Mouse (Mus musculus) hindbrain, embryonic 16.5 days (tissue): Measurements from ENCODE around the gene Xrcc6. TPM values are rescaled to one million over a fixed set of nuclear protein-coding genes. Genes with fewer than 3 reads are reported as not detected.
"Not testable (repeated sequence)": the region's sequence is repeated elsewhere in the genome, so short reads cannot be mapped to it uniquely, and the experiment has no call there.

Source experiments
- ATAC-seq: fragments of 200-750 bp; cut with Nextera tagmentation; 2 replicates; pipeline ENCODE4 v1.8.0; 2017; ENCODE audit warnings: moderate TSS enrichment, moderate library complexity
- H3K27ac ChIP-seq: fragments of 300-500 bp; sonication (generic); 2 replicates; pipeline ENCODE4 v1.5.1; 2014; ENCODE audit warnings: low read depth, mild to moderate bottlenecking, control low read depth, low read length, moderate library complexity
- H3K27me3 ChIP-seq: fragments of 300-500 bp; sonication (generic); replicated peaks from 2 replicates; pipeline ENCODE4 v1.6.1; 2014; ENCODE audit warnings: low read length; ENCODE audit not compliant: control insufficient read depth, insufficient read depth
- H3K36me3 ChIP-seq: fragments of 300-500 bp; sonication (generic); 2 replicates; pipeline ENCODE4 v1.6.1; 2014; ENCODE audit warnings: mild to moderate bottlenecking, low read length, moderate library complexity, mixed read lengths; ENCODE audit not compliant: control insufficient read depth, insufficient read depth
- H3K4me1 ChIP-seq: fragments of 300-500 bp; sonication (generic); 2 replicates; pipeline ENCODE4 v1.6.1; 2014; ENCODE audit warnings: low read depth, low read length; ENCODE audit not compliant: control insufficient read depth, insufficient read depth
- H3K4me2 ChIP-seq: fragments of 300-500 bp; sonication (generic); 2 replicates; pipeline ENCODE4 v1.6.1; 2014; ENCODE audit warnings: mild to moderate bottlenecking, low read length, control low read depth, moderate library complexity
- H3K4me3 ChIP-seq: fragments of 300-500 bp; sonication (generic); 2 replicates; pipeline ENCODE4 v1.5.1; 2014; ENCODE audit warnings: mild to moderate bottlenecking, low read length, control low read depth, moderate library complexity
- H3K9ac ChIP-seq: fragments of 300-500 bp; sonication (generic); 2 replicates; pipeline ENCODE4 v1.6.1; 2014; ENCODE audit warnings: low read depth, mild to moderate bottlenecking, control low read depth, low read length, moderate library complexity
- H3K9me3 ChIP-seq: fragments of 300-500 bp; sonication (generic); 2 replicates; pipeline ENCODE4 v1.6.1; 2014; ENCODE audit warnings: mild to moderate bottlenecking, low read length, moderate library complexity; ENCODE audit not compliant: control insufficient read depth
- whole genome bisulfite sequencing: fragments of 180-500 bp; shearing (Covaris S2); extraction: QIAGEN DNeasy Blood & Tissue Kit; methylation state at CpG from one replicate; pipeline ENCODE4 v1.1.7; 2014; 5-methylcytosine and 5-hydroxymethylcytosine counted together
- polyA plus RNA-seq: library from polyadenylated mRNA; unstranded; fragments of >200 nt; fragmentation: Nextera tagmentation; extraction: Ambion mirVana; gene quantifications from 2 replicates; pipeline ENCODE4 v1.2.1, GENCODE M21; 2015

Xrcc6 gene
- polyA plus RNA-seq, 1 experiment from 2014 or later = 44.4 TPM

DNA sequence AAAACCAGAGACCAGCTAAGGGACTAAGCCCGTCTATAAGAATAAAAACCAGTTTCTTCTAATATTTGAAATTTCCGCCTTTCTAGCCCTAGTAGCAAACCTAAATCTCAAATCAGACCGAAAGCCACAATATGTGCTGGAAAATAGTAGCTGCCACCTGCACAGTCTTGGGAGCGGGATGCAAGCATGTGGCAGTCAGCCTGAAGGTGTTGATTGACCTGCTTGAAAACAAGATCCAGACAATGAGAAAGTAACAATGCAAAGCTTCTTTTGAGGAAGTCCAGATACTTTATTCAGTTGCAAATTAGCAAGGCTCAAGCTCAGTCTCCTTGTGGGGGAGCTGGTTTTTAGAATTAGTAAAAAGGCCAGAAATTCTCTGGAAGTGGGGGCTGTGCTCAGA, 17.1 kb upstream of the Xrcc6 start:
- H3K4me1 ChIP-seq, H3K27me3 ChIP-seq, ATAC-seq, H3K9me3 ChIP-seq, H3K36me3 ChIP-seq, H3K4me2 ChIP-seq, H3K27ac ChIP-seq, H3K4me3 ChIP-seq, H3K9ac ChIP-seq: not testable (repeated sequence)
- WGBS = 81% methylated on average over 4 of the region's 4 CpGs

GRCm38 (mm10) chr15:81975156-81975555, 12.5 kb upstream of the Xrcc6 start:
- H3K9me3 ChIP-seq, H3K27me3 ChIP-seq, H3K9ac ChIP-seq, H3K4me3 ChIP-seq, H3K4me2 ChIP-seq, H3K36me3 ChIP-seq, H3K27ac ChIP-seq, H3K4me1 ChIP-seq, ATAC-seq: not testable (repeated sequence)
- WGBS = 88% methylated on average over 8 of the region's 8 CpGs

GRCm38 (mm10) chr15:81980321-81980720, 7.3 kb upstream of the Xrcc6 start, which contains the start of gene 1700029P11Rik:
TSS of gene 1700029P11Rik (plus strand) at chr15:81980540.
- Histone ChIP-seq H3K4me2 (no peak within 1 kb of the TSS), H3K4me3 (no peak within 1 kb of the TSS), H3K36me3 (no peaks in the 10 kb centered on the region), H3K9ac (no peak within 1 kb of the TSS), H3K4me1 (no peaks in the 10 kb centered on the region), H3K27me3 (no peaks in the 10 kb centered on the region), H3K27ac (no peak within 1 kb of the TSS), H3K9me3 (peaks cover 2% of the 10 kb centered on the region; the same call in 1 of the 2 replicates)
- no peak for ATAC-seq
- 97% methylated on average over 23 of the region's 23 CpGs for WGBS

DNA sequence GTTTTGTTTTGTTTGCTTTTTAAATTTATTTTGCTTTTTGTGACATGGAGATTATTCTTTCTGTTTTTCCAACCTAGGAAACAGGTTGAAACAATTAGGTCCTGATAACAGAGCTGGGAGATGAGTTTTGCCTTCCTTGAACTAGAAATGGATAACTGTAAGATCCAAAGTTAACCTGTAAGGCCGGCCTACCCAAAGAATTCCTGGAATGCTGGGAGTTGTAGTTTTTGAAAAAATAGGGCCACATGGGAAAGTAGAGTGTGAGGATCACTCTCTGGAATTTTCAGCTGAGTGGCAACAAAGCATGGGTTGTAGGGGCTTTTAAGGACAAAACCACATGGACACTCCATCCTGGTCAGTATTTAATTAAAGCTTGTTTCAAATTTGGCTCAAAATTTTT, 5.5 kb upstream of the Xrcc6 start:
- no peak for ATAC-seq
- Histone ChIP-seq H3K4me2 (no peak overlapping the region), H3K9ac (no peak overlapping the region), H3K9me3 (peaks cover 2% of the 10 kb centered on the region; the same call in 1 of the 2 replicates), H3K27ac (no peak overlapping the region), H3K27me3 (no peaks in the 10 kb centered on the region), H3K36me3 (no peaks in the 10 kb centered on the region), H3K4me1 (no peaks in the 10 kb centered on the region; the same call in 1 of the 2 replicates), H3K4me3 (no peak overlapping the region)
- WGBS = 61% methylated on average over 1 of the region's 1 CpGs

GRCm38 (mm10) chr15:81985267-81986161, 2.1 kb upstream of the Xrcc6 start:
- no peaks in the 10 kb centered on the region for H3K9me3 ChIP-seq
- no peaks in the 10 kb centered on the region for H3K27me3 ChIP-seq
- no peak overlapping the region for H3K27ac ChIP-seq
- H3K4me3 ChIP-seq = no peak overlapping the region
- ATAC-seq = peak; percentile 68; the same call in 1 of the 2 replicates
- WGBS = 46% methylated on average over 2 of the region's 2 CpGs
- H3K9ac ChIP-seq = no peak overlapping the region
- peaks cover 4% of the 10 kb centered on the region; the same call in 1 of the 2 replicates for H3K4me1 ChIP-seq
- no peaks in the 10 kb centered on the region for H3K36me3 ChIP-seq
- H3K4me2 ChIP-seq = no peak overlapping the region

DNA sequence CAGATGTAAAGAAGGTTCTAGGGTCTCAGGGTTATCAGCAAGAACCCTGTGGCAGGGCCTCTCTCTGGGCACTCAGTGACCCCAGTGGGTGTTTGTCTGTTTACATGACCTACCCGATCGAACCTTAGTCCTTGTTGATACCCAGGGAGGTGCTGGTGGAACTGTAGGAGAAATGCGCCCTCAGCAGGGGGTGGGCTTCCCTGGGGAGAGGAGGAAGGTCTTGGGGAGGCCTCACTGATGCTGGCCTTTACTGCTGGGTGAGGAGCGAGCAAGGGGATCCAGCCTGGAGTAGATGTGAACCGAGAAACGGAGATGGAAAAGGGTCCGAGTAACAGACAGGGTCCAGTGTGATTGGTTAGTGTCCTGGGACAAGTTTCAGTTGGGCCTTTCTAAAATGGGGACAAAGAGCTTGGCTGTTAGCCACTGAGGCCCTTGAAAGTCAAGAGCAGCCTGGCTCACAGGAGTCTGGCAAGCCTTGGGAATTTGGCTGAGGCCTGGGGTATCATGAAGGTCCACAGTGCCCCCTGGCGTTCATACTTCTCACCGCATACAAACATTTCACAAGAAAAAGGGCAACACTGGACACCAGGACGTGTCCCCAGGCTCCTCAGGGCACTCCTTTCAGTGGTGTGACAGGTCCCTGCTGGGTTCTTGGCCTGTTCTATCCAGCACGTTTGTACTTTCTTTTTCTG, 1.9 kb downstream of the Xrcc6 start:
- 42% methylated on average over 11 of the region's 11 CpGs for WGBS

GRCm38 (mm10) chr15:81990549-81990948, 2.9 kb downstream of the Xrcc6 start:
- Histone ChIP-seq H3K9me3 (no peaks in the 10 kb centered on the region), H3K4me3 (no peak overlapping the region), H3K4me2 (no peak overlapping the region), H3K27ac (no peak overlapping the region), H3K27me3 (no peaks in the 10 kb centered on the region), H3K4me1 (peaks cover 4% of the 10 kb centered on the region; the same call in 1 of the 2 replicates), H3K9ac (no peak overlapping the region), H3K36me3 (peaks cover 13% of the 10 kb centered on the region)
- 60% methylated on average over 7 of the region's 7 CpGs for WGBS
- ATAC-seq = no peak

More for the DNA sequence above, 1.9 kb downstream of the Xrcc6 start:
- Histone ChIP-seq H3K4me2 (no peak overlapping the region), H3K4me3 (no peak overlapping the region), H3K27me3 (no peaks in the 10 kb centered on the region), H3K9me3 (no peaks in the 10 kb centered on the region), H3K36me3 (peaks cover 5% of the 10 kb centered on the region), H3K9ac (no peak overlapping the region), H3K4me1 (peaks cover 4% of the 10 kb centered on the region; the same call in 1 of the 2 replicates), H3K27ac (peak overlapping the region; percentile 53; the same call in 1 of the 2 replicates)
- ATAC-seq = peak; percentile 77

- Histone ChIP-seq H3K27ac (no peak overlapping the region), H3K4me3 (no peak overlapping the region), H3K27me3 (no peaks in the 10 kb centered on the region), H3K4me2 (no peak overlapping the region), H3K36me3 (peaks cover 20% of the 10 kb centered on the region), H3K9me3 (no peaks in the 10 kb centered on the region), H3K4me1 (0 out of 2 replicates have a peak, but pooled peaks cover 4% of the 10 kb centered on the region), H3K9ac (no peak overlapping the region)
- ATAC-seq = no peak
- 92% methylated on average over 6 of the region's 6 CpGs for WGBS
Measured at GRCm38 (mm10) chr15:81993992-81994391, 6.4 kb downstream of the Xrcc6 start.

DNA sequence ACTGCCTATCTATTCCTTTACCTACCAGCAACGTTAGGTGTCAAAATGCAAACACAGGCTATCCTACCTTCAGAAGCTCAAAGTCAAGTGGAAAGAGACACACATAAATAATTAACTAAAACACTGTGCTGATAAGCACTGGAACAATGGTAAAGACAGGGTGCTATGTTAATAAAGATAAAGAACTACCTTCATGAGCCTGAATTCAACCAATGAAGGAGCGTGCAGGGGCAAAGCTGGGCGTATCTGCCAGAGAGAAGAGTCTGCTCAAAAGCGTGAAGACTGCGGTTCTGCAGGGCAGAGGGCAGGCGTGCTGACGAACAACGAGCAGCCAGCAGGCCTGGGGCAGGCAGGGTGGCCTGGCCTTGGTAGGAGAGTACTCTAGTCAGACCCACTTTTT, 16.6 kb downstream of the Xrcc6 start:
- no peaks in the 10 kb centered on the region for H3K9me3 ChIP-seq
- 89% methylated on average over 8 of the region's 8 CpGs for WGBS
- H3K27me3 ChIP-seq = no peaks in the 10 kb centered on the region
- ATAC-seq = no peak
- H3K4me2 ChIP-seq = no peak overlapping the region
- no peak overlapping the region for H3K9ac ChIP-seq
- no peak overlapping the region for H3K27ac ChIP-seq
- no peaks in the 10 kb centered on the region for H3K4me1 ChIP-seq
- H3K36me3 ChIP-seq = 0 out of 2 replicates have a peak, but pooled peaks cover 3% of the 10 kb centered on the region
- no peak overlapping the region for H3K4me3 ChIP-seq
